Mouse (Mus musculus): Measurements from ENCODE around the gene Dntt.
A peak's percentile ranks its signal among the peaks of the same experiment; 100 is the strongest.

Gene Dntt

GRCm38 (mm10) chr19:41073746-41074455 lies 44.8 kb downstream of the Dntt start:
- DNase-seq, result no peak

- DNase-seq, result no peak
Observed at GRCm38 (mm10) chr19:41076906-41077305, 47.8 kb downstream of the Dntt start, which contains the start of gene Opalin. Opalin (minus strand) TSS chr19:41077113.

GRCm38 (mm10) chr19:41081589-41081988 lies 52.5 kb downstream of the Dntt start:
- no peak for DNase-seq

GRCm38 (mm10) chr19:41083646-41084045 lies 54.6 kb downstream of the Dntt start:
- no peak for DNase-seq

- DNase-seq, result no peak
Observed at GRCm38 (mm10) chr19:41086289-41086688, 57.2 kb downstream of the Dntt start.

GRCm38 (mm10) chr19:41086700-41087099 lies 57.6 kb downstream of the Dntt start:
- DNase-seq, result peak in 1 of 2 experiments; percentile 30

- no peak for DNase-seq
Observed at GRCm38 (mm10) chr19:41087901-41088300, 58.8 kb downstream of the Dntt start.

GRCm38 (mm10) chr19:41088491-41088890 lies 59.4 kb downstream of the Dntt start:
- no peak for DNase-seq

GRCm38 (mm10) chr19:41089833-41090232 lies 60.8 kb downstream of the Dntt start:
- no peak for DNase-seq

- no peak for DNase-seq
Observed at GRCm38 (mm10) chr19:41091901-41092300, 62.8 kb downstream of the Dntt start.

- DNase-seq, result no peak
Observed at GRCm38 (mm10) chr19:41097038-41097437, 68.0 kb downstream of the Dntt start.

- no peak for DNase-seq
Observed at GRCm38 (mm10) chr19:41100863-41101262, 71.8 kb downstream of the Dntt start.

- no peak for DNase-seq
Observed at GRCm38 (mm10) chr19:41101390-41101789, 72.3 kb downstream of the Dntt start.

- DNase-seq, result no peak
Observed at GRCm38 (mm10) chr19:41104922-41105321, 75.8 kb downstream of the Dntt start.

- DNase-seq, result no peak
Observed at GRCm38 (mm10) chr19:41107530-41107929, 78.5 kb downstream of the Dntt start.

- no peak for DNase-seq
Observed at GRCm38 (mm10) chr19:41108666-41109065, 79.6 kb downstream of the Dntt start.

Data from thymus, adult 18-20 months (tissue).